21 mouse cellular contexts compared by ENCODE assay signal in the genomic region with DNA sequence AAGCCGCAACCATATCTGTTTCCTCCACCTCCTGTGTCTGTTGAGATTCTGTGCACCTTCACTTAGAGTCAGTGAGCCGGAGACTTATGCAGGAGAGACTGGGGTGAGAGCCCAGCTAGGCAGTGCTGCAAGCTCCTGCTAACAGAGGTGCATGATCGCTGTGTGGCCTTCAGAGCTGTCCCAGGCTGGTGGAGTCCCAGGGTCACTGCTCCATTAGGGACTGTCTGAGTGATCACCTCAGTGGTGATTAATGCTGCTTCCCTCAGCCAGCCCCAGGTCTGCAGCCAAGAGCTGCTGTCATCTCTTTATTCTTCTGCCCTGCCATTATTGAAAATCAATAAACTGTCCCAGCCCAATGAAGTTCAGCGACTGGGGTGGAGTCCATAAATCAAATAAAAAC.
DNase-seq lines count a peak whose midpoint lies in the region; ATAC-seq and TF ChIP-seq lines count a peak whose summit lies in the region.
"Had no signal": no experiment of that assay in that cellular context is flagged by ENCODE, and none has a peak within 500 bp of the region (broad histone marks: within the 10 kb centered on the region; RNA-seq: fewer than 3 reads in every experiment).

No protein-coding gene starts in this region.

- H3K9me3 ChIP-seq in forebrain, embryonic 10.5 days = no peaks in the 10 kb centered on the region
- no peaks in the 10 kb centered on the region for H3K9me3 ChIP-seq in forebrain, embryonic 11.5 days (ENCODE audit: control insufficient read depth, low read length)
- no peaks in the 10 kb centered on the region for H3K9me3 ChIP-seq in liver, postnatal 0 days (ENCODE audit: low read length)
- H3K9me3 ChIP-seq in embryonic facial prominence, embryonic 11.5 days (replicated peaks; ENCODE audit: control insufficient read depth, low read length) = no peaks in the 10 kb centered on the region
- no peaks in the 10 kb centered on the region for H3K9me3 ChIP-seq in limb, embryonic 13.5 days
- H3K9me3 ChIP-seq: liver, embryonic 13.5 days; megakaryocyte, embryonic 14.5 days; midbrain, embryonic 15.5 days; neural tube, embryonic 12.5 days had no signal

- no peak for ATAC-seq in forebrain, embryonic 11.5 days (replicated peaks; ENCODE audit: low FRiP score)
- no peak for ATAC-seq in liver, postnatal 0 days
- no peak for ATAC-seq in embryonic facial prominence, embryonic 11.5 days (replicated peaks; ENCODE audit: insufficient number of reproducible peaks, low FRiP score, low TSS enrichment, low read depth)
- ATAC-seq in limb, embryonic 13.5 days (ENCODE audit: low FRiP score, low read depth) = no peak
- ATAC-seq: CD4-positive, CD25-positive, alpha-beta regulatory T cell, adult 4 months; midbrain, embryonic 15.5 days had no signal

- peak overlapping the region; percentile 26; the same call in 1 of the 2 replicates for H3K27ac ChIP-seq in forebrain, embryonic 10.5 days
- no peak overlapping the region for H3K27ac ChIP-seq in forebrain, embryonic 11.5 days (ENCODE audit: low read depth, low read length)
- H3K27ac ChIP-seq in liver, adult 2 months (replicated peaks; ENCODE audit: insufficient read depth, low read depth, low read length) = no peak overlapping the region
- H3K27ac ChIP-seq in liver, postnatal 0 days (ENCODE audit: low read depth) = no peak overlapping the region
- peak overlapping the region; percentile 29; the same call in 1 of the 2 replicates for H3K27ac ChIP-seq in embryonic facial prominence, embryonic 11.5 days (replicated peaks; ENCODE audit: low read depth, low read length)
- H3K27ac ChIP-seq in limb, embryonic 13.5 days = 0 out of 2 replicates have a peak overlapping the region, but pooled peaks have one; percentile 23
- H3K27ac ChIP-seq: liver, embryonic 13.5 days; neural tube, embryonic 12.5 days had no signal

- H3K36me3 ChIP-seq in forebrain, embryonic 10.5 days (replicated peaks) = no peaks in the 10 kb centered on the region
- H3K36me3 ChIP-seq in forebrain, embryonic 11.5 days (ENCODE audit: control insufficient read depth, insufficient read depth, low read length) = no peaks in the 10 kb centered on the region
- no peaks in the 10 kb centered on the region for H3K36me3 ChIP-seq in liver, adult 2 months (ENCODE audit: control insufficient read depth, insufficient read depth, low read length)
- H3K36me3 ChIP-seq in liver, postnatal 0 days (replicated peaks; ENCODE audit: insufficient read depth, low read length) = no peaks in the 10 kb centered on the region
- H3K36me3 ChIP-seq in embryonic facial prominence, embryonic 11.5 days (replicated peaks; ENCODE audit: control insufficient read depth, insufficient read depth, low read depth, low read length) = no peaks in the 10 kb centered on the region
- H3K36me3 ChIP-seq in limb, embryonic 13.5 days = no peaks in the 10 kb centered on the region
- H3K36me3 ChIP-seq: liver, embryonic 13.5 days; midbrain, embryonic 15.5 days; neural tube, embryonic 12.5 days had no signal

- WGBS in forebrain, embryonic 10.5 days = 84% methylated on average over 4 of the region's 4 CpGs
- WGBS in forebrain, embryonic 11.5 days = 83% methylated on average over 4 of the region's 4 CpGs
- 34% methylated on average over 4 of the region's 4 CpGs for WGBS in liver, adult 2 months
- 57% methylated on average over 4 of the region's 4 CpGs for WGBS in liver, postnatal 0 days (ENCODE audit: insufficient replicate concordance)
- whole genome bisulfite sequencing in embryonic facial prominence, embryonic 11.5 days = 72% methylated on average over 4 of the region's 4 CpGs
- WGBS in limb, embryonic 13.5 days = 67% methylated on average over 4 of the region's 4 CpGs

- no peak for TF ChIP-seq POLR2A in liver, adult 2 months (IDR thresholded peaks at IDR 0.05; ENCODE audit: extremely low read depth, insufficient read depth, low read length)

- no peak overlapping the region for H3K4me3 ChIP-seq in forebrain, embryonic 10.5 days
- no peak overlapping the region for H3K4me3 ChIP-seq in forebrain, embryonic 11.5 days (ENCODE audit: low read depth, low read length)
- no peak overlapping the region for H3K4me3 ChIP-seq in liver, adult 2 months (ENCODE audit: insufficient read depth, low read depth, low read length)
- no peak overlapping the region for H3K4me3 ChIP-seq in liver, postnatal 0 days (ENCODE audit: low read depth, low read length)
- no peak overlapping the region for H3K4me3 ChIP-seq in embryonic facial prominence, embryonic 11.5 days (ENCODE audit: low read depth, low read length)
- no peak overlapping the region for H3K4me3 ChIP-seq in limb, embryonic 13.5 days
- H3K4me3 ChIP-seq: liver, embryonic 13.5 days; megakaryocyte, embryonic 14.5 days; midbrain, embryonic 15.5 days; neural tube, embryonic 12.5 days had no signal

- no peaks in the 10 kb centered on the region for H3K79me2 ChIP-seq in liver, adult 2 months (ENCODE audit: control insufficient read depth, insufficient read depth, low read length)

- H3K4me2 ChIP-seq in forebrain, embryonic 11.5 days (ENCODE audit: low read depth, low read length, severe bottlenecking) = no peak overlapping the region
- no peak overlapping the region for H3K4me2 ChIP-seq in liver, postnatal 0 days (ENCODE audit: low read depth, low read length)
- no peak overlapping the region for H3K4me2 ChIP-seq in embryonic facial prominence, embryonic 11.5 days (ENCODE audit: low read depth, low read length)
- H3K4me2 ChIP-seq in limb, embryonic 13.5 days (replicated peaks) = no peak overlapping the region
- H3K4me2 ChIP-seq: liver, embryonic 13.5 days; lung, embryonic 14.5 days; midbrain, embryonic 15.5 days; neural tube, embryonic 12.5 days had no signal

- peaks cover 48% of the 10 kb centered on the region for H3K4me1 ChIP-seq in forebrain, embryonic 10.5 days
- H3K4me1 ChIP-seq in forebrain, embryonic 11.5 days (replicated peaks; ENCODE audit: control insufficient read depth, insufficient read depth, low read length) = peaks cover 7% of the 10 kb centered on the region
- peaks cover 4% of the 10 kb centered on the region for H3K4me1 ChIP-seq in liver, adult 2 months (ENCODE audit: control insufficient read depth, insufficient read depth, low read length)
- H3K4me1 ChIP-seq in liver, postnatal 0 days (ENCODE audit: insufficient read depth) = no peaks in the 10 kb centered on the region
- H3K4me1 ChIP-seq in embryonic facial prominence, embryonic 11.5 days (ENCODE audit: control insufficient read depth, insufficient read depth, low read length) = peaks cover 8% of the 10 kb centered on the region; the same call in 1 of the 2 replicates
- H3K4me1 ChIP-seq in limb, embryonic 13.5 days = peaks cover 57% of the 10 kb centered on the region
- H3K4me1 ChIP-seq: liver, embryonic 13.5 days; megakaryocyte, embryonic 14.5 days had no signal

- no peak overlapping the region for H3K9ac ChIP-seq in forebrain, embryonic 11.5 days (ENCODE audit: low read length)
- no peak overlapping the region for H3K9ac ChIP-seq in liver, adult 2 months (ENCODE audit: low read depth, low read length)
- H3K9ac ChIP-seq in liver, postnatal 0 days (replicated peaks) = no peak overlapping the region
- no peak overlapping the region for H3K9ac ChIP-seq in embryonic facial prominence, embryonic 11.5 days (replicated peaks; ENCODE audit: low read length)
- H3K9ac ChIP-seq in limb, embryonic 13.5 days = no peak overlapping the region
- H3K9ac ChIP-seq: liver, embryonic 13.5 days; lung, embryonic 14.5 days; midbrain, embryonic 15.5 days; neural tube, embryonic 12.5 days had no signal

- TF ChIP-seq EP300 in liver, postnatal 0 days (IDR thresholded peaks at IDR 0.05; ENCODE audit: low read depth) = no peak

- no peak for TF ChIP-seq CTCF in liver, adult 2 months (IDR thresholded peaks at IDR 0.05; ENCODE audit: low read depth, low read length)
- TF ChIP-seq CTCF in liver, postnatal 0 days (IDR thresholded peaks at IDR 0.05; ENCODE audit: low read depth) = no peak

- H3K27me3 ChIP-seq in forebrain, embryonic 10.5 days (ENCODE audit: poor library complexity, severe bottlenecking) = peaks cover 29% of the 10 kb centered on the region; the same call in 1 of the 2 replicates
- H3K27me3 ChIP-seq in forebrain, embryonic 11.5 days (ENCODE audit: control insufficient read depth, insufficient read depth, low read length) = no peaks in the 10 kb centered on the region
- H3K27me3 ChIP-seq in liver, adult 2 months (ENCODE audit: control insufficient read depth, insufficient read depth, low read length) = no peaks in the 10 kb centered on the region
- H3K27me3 ChIP-seq in liver, postnatal 0 days (ENCODE audit: insufficient read depth, low read length) = no peaks in the 10 kb centered on the region
- no peaks in the 10 kb centered on the region for H3K27me3 ChIP-seq in embryonic facial prominence, embryonic 11.5 days (ENCODE audit: control insufficient read depth, insufficient read depth, low read length)
- 0 out of 2 replicates have a peak, but pooled peaks cover 3% of the 10 kb centered on the region for H3K27me3 ChIP-seq in limb, embryonic 13.5 days
- H3K27me3 ChIP-seq: liver, embryonic 13.5 days; midbrain, embryonic 15.5 days; neural tube, embryonic 12.5 days had no signal

- no peak for DNase-seq in forebrain, embryonic 10.5 days (ENCODE audit: extremely low spot score, low spot score)
- DNase-seq in forebrain, embryonic 11.5 days (ENCODE audit: low spot score) = no peak
- DNase-seq in liver, adult 2 months (ENCODE audit: extremely low read depth, low read depth, low spot score) = peak; percentile 88
- DNase-seq in liver, postnatal 0 days = no peak
- DNase-seq in embryonic facial prominence, embryonic 11.5 days (ENCODE audit: low spot score) = no peak
- no peak for DNase-seq in embryo, embryonic 9.5 days (ENCODE audit: extremely low spot score)
- DNase-seq in spleen, postnatal 10 days (ENCODE audit: low spot score in 2 of 2) = no peak
- DNase-seq: cerebellum, adult 11 months; cerebellum, postnatal 10 days; kidney, adult 8-10 months; kidney, postnatal 14 days; liver, embryonic 13.5 days; lung, embryonic 14.5 days; right cerebral cortex, postnatal 25 days; spleen, adult 18-20 months; thymus, postnatal 14 days had no signal

Comparison
In these comparisons a context has a peak if more than half of its experiments do, and no peak if none do; other contexts are left out.
1. H3K27ac ChIP-seq: peak in forebrain, embryonic 10.5 days (single experiment), embryonic facial prominence, embryonic 11.5 days (single experiment) and limb, embryonic 13.5 days (single experiment); none in forebrain, embryonic 11.5 days (single experiment), liver, adult 2 months (single experiment) and liver, postnatal 0 days (single experiment).